Mouse (Mus musculus): Measurements from ENCODE around the gene Il13.

GRCm38 (mm10) chr11:53651441-53651840 is 16.9 kb upstream of the Il13 start:
- TF ChIP-seq POLR2A (IDR thresholded peaks at IDR 0.05; ENCODE audit: borderline replicate concordance, extremely low read depth, insufficient read depth, insufficient read length, poor library complexity, severe bottlenecking) (no peak), CTCF (IDR thresholded peaks at IDR 0.05; ENCODE audit: borderline replicate concordance, extremely low read depth, insufficient read depth, insufficient read length) (no peak)
